Mouse (Mus musculus): ENCODE measurements around the gene Eif2b3.

DNA sequence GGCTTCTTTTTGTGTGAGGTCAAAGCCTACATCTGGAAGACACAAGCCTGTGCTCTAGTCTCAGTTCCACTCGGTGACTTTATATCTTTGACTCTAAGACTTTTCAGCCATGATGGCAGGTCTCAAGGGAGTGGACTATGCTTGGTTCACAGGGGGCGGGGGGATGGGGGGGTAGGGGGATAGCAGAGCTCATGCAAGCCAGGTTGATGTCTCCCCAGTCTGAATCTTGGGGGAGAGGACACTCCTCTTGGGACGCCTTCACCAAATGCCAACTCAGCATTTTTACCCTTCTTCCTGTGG, 105.0 kb downstream of the Eif2b3 start:
- no peak for TF ChIP-seq GATA1 (IDR thresholded peaks at IDR 0.05; ENCODE audit: low read length)
- TF ChIP-seq TAL1 (IDR thresholded peaks at IDR 0.05; ENCODE audit: low read length) = no peak

Measured in erythroblast, embryonic 14.5 days (primary cell).